Mouse (Mus musculus): ENCODE results near the gene Cys1. TPM values are rescaled to one million over a fixed set of nuclear protein-coding genes. Genes with fewer than 3 reads are reported as not detected.
"Not testable (repeated sequence)": the region's sequence is repeated elsewhere in the genome, so short reads cannot be mapped to it uniquely, and the experiment has no call there.

Gene Cys1
- polyA plus RNA-seq, 1 experiment from 2014 or later: 1.0 TPM

DNA sequence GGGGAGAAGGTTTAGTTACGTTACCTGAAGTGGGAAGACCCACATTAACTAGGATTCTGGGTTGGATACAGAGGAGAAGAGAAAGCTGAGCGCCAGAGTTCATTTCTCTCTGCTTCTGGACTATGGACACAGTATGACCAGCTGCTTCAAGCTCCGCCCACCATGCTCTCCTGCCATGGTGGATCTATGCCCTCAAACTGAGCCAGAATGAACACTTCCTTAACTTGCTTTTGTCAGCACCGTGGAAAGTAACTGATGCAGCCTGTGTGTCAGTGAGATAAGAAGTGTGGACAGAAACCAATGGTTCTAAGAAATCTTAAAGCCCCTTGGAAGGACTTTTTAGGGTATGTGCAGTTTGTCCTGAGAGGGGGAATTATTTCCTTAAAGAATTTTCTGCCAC lies 22.6 kb downstream of the Cys1 start:
- Histone ChIP-seq H3K27ac (no peak overlapping the region), H3K9me3 (no peaks in the 10 kb centered on the region), H3K4me2 (replicated peaks) (no peak overlapping the region), H3K4me1 (replicated peaks) (peaks cover 30% of the 10 kb centered on the region), H3K4me3 (replicated peaks) (no peak overlapping the region), H3K9ac (replicated peaks) (no peak overlapping the region), H3K27me3 (no peaks in the 10 kb centered on the region), H3K36me3 (peaks cover 61% of the 10 kb centered on the region)
- WGBS: 97% methylated on average over 4 of the region's 4 CpGs
- ATAC-seq: no peak

DNA sequence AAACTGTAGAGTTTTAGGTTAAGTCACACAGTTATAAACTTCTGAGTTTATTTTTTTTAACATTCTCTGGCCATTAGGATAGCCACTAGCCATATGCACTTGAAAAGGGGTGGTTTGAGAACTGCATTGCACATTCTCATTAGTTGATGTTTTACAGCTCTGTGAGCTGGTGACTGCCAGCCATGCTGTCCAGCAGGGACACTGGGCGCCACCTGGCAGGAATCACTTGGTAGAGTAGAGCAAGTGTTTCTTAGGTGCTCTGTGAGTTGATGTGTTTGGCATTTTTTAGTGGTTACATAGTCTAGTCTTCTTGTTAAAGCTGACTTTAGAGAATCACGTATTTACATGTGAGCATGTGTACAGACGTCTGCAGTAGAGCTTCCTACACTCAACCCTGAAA lies 25.2 kb downstream of the Cys1 start:
- no peak for ATAC-seq
- Histone ChIP-seq H3K36me3 (peaks cover 49% of the 10 kb centered on the region), H3K9me3 (no peaks in the 10 kb centered on the region), H3K27me3 (no peaks in the 10 kb centered on the region), H3K4me3 (replicated peaks) (peak overlapping the region; percentile 2; the same call in 1 of the 2 replicates), H3K4me2 (replicated peaks) (peak overlapping the region; percentile 40), H3K4me1 (replicated peaks) (peaks cover 49% of the 10 kb centered on the region), H3K9ac (replicated peaks) (peak overlapping the region; percentile 55; the same call in 1 of the 2 replicates), H3K27ac (0 out of 2 replicates have a peak overlapping the region, but pooled peaks have one; percentile 32)
- WGBS: 75% methylated on average over 3 of the region's 3 CpGs

DNA sequence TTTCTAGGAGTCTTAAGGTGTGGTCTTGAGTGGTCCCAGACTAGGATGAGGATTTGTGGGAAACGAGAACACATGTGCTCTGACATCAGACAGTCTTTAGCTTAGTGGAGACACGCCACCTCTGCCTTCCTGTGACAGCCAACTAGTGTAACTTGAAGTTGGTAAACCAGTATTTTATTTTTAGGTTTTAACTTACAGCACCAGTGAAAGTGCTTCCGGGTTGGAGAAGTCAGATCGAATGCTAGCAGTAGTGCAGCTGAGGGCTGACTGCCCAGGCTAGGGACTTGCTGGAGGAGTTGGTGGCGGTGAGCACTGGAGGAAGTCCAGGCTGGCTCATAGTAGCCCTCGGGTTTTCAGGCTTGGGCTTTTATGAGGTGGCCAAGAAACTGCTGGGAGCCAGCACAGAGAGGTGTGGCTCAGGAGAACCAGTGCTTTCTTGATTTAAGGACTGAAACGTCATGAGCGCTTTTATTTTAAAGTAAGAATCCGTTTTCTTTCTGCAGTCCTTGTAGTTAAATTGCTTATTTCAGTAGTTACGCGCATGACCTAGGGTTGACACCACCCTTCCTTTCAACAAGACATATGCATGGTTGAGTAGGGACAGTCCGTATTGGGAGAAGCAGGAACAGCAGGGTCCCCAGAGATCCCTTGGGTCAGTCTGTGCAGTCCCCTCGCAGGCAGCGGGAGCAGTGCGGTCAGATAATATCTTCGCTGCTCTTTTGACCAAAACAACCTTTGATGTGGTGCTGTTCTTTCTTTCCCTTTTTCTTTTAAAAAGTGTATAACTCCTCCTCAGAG lies 27.3 kb downstream of the Cys1 start:
- peaks cover 35% of the 10 kb centered on the region for H3K36me3 ChIP-seq
- H3K4me1 ChIP-seq (replicated peaks): peaks cover 57% of the 10 kb centered on the region
- WGBS: 87% methylated on average over 16 of the region's 16 CpGs
- no peak overlapping the region for H3K4me2 ChIP-seq (replicated peaks)
- ATAC-seq: no peak
- no peaks in the 10 kb centered on the region for H3K9me3 ChIP-seq
- H3K9ac ChIP-seq (replicated peaks): no peak overlapping the region
- peaks cover 6% of the 10 kb centered on the region; the same call in 1 of the 2 replicates for H3K27me3 ChIP-seq
- H3K4me3 ChIP-seq (replicated peaks): no peak overlapping the region
- no peak overlapping the region for H3K27ac ChIP-seq

DNA sequence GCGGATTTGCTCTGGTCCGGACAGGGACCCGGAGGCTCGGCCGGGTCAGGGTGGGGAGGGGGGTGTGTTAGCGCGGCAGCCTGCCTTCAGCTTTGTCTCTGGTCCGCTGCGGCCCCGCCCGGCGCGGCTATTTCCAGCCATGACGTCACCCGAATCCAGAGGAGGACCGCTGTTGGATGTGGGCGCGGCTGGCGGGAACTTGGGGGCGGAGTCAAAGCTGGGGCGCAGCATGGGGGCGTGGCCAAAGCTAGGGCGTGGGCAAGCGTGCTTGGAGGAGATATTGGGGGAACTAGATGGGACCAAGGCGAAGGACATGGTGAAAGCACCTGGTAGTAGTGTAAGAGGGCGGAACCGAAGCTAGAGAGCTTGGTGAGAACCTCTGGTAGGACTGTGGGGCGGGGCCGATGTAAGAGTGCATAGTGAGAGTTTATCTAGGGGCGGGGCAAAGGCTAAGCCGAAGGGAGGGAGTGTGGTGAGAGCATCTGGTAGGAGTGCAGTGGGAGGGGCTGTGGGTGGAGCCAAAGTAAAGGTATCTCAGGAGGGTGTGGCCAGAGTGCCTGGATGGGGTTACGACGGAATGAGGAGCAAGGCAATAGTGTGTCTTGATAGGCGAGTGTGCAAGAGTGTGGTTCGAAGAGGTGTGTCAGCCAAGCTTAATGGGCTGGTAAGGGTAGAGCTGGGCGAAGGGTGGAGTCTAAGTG lies 29.8 kb downstream of the Cys1 start:
- peak; percentile 79 for ATAC-seq
- WGBS: 2% methylated on average over 36 of the region's 36 CpGs

DNA sequence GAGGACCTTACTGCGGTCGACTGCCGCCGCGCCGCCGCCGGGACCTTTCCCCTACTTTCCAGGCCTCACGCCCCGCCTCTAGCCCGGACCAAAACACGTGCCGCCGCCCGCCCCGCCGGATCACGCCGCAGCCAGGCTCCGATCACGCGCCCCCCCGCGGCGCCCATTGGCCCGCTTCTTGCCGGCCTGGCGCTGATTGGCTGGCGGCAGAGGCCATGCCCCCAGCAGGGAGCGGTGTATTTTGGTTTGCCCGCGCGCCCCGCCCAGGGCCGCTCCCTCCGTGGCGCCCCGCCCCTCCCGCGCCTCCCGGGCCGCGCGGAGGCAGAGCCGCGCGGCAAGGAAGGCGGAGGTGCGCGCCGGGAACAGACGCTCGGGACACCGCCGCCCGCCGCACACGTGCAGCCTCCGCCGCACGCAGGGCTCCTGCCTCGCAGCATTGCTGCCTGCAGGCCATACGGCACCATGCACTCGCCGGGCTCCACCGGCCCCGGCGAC lies 30.5 kb downstream of the Cys1 start, which contains the start of gene Klf11:
Klf11 (plus strand) TSS at position 212 of the 495 bp plus-strand sequence.
- WGBS: under 1% methylated on average over 60 of the region's 68 CpGs
- peaks cover 35% of the 10 kb centered on the region for H3K4me1 ChIP-seq (replicated peaks)
- H3K9ac ChIP-seq (replicated peaks): peak within 1 kb of the TSS; percentile 88
- H3K4me3 ChIP-seq (replicated peaks): peak within 1 kb of the TSS; percentile 70
- peak; percentile 91 for ATAC-seq
- peak within 1 kb of the TSS; percentile 68 for H3K4me2 ChIP-seq (replicated peaks)
- H3K27ac ChIP-seq: peak within 1 kb of the TSS; percentile 94
- H3K27me3 ChIP-seq: peaks cover 8% of the 10 kb centered on the region; the same call in 1 of the 2 replicates
- no peaks in the 10 kb centered on the region for H3K9me3 ChIP-seq
- H3K36me3 ChIP-seq: peaks cover 22% of the 10 kb centered on the region

More for the DNA sequence above, 29.8 kb downstream of the Cys1 start:
- Histone ChIP-seq H3K36me3 (peaks cover 24% of the 10 kb centered on the region), H3K4me1 (replicated peaks) (peaks cover 42% of the 10 kb centered on the region), H3K9ac (replicated peaks) (peak overlapping the region; percentile 88), H3K27me3 (peaks cover 8% of the 10 kb centered on the region; the same call in 1 of the 2 replicates), H3K9me3 (no peaks in the 10 kb centered on the region), H3K4me2 (replicated peaks) (peak overlapping the region; percentile 68), H3K4me3 (replicated peaks) (peak overlapping the region; percentile 70), H3K27ac (peak overlapping the region; percentile 94)

DNA sequence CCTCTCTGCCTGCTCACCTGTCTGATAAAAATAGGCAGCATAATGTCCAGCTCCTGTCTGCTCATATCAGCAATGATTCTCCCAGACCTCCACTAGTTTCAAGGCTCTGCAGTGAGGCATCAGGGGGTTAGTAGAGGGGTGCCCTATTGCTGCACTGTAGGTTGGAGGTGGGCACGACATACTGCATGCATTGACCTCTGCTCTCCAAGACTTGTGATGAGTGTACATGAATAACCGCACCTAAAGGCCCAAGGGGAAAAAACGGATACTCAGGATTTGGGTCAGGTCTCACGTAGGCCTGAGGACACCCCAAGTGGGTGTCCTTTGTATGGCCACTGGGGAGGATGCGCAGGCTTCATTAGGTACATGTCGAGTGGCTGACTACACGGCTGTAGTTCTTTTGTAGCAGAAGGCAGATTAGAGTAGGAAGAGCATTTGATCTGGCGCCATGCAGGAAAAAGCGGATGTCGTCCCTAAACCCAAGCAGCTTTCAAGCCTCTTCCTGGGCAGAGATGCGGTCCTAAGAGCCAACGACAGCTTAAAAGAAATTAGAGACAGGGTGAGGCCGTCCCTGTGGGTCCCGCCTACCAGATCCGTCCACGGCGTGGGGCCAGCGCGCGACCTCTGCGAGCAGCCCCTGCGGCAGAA lies 31.1 kb downstream of the Cys1 start:
- H3K4me2 ChIP-seq (replicated peaks): peak overlapping the region; percentile 68
- ATAC-seq: peak; percentile 24
- peaks cover 8% of the 10 kb centered on the region; the same call in 1 of the 2 replicates for H3K27me3 ChIP-seq
- WGBS: 2% methylated on average over 22 of the region's 22 CpGs
- peaks cover 18% of the 10 kb centered on the region for H3K36me3 ChIP-seq
- peak overlapping the region; percentile 54 for H3K9ac ChIP-seq (replicated peaks)
- H3K4me3 ChIP-seq (replicated peaks): peak overlapping the region; percentile 70
- no peaks in the 10 kb centered on the region for H3K9me3 ChIP-seq
- H3K27ac ChIP-seq: peak overlapping the region; percentile 94
- peaks cover 29% of the 10 kb centered on the region for H3K4me1 ChIP-seq (replicated peaks)

DNA sequence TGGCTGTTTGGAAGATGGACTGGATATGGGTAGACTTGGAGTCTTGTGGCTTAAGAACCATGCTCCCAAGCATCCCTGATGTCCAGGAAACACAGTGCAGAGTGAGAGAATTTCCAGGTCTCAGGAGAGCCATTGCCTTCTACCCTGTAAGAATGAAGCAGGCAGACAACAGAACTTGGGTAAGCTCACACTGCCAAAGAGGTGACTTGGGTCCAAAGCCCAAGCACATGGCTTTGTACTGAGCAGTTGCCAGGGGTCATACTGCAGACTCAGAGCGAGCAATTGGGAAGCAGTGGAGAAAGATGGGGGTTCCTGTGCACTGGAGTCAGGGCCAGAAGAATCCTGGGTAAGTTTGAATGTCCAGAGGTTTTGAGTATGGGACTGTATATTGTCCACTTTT lies 33.5 kb downstream of the Cys1 start:
- H3K27ac ChIP-seq: no peak overlapping the region
- no peaks in the 10 kb centered on the region for H3K36me3 ChIP-seq
- no peak overlapping the region for H3K9ac ChIP-seq (replicated peaks)
- no peak overlapping the region for H3K4me3 ChIP-seq (replicated peaks)
- H3K27me3 ChIP-seq: peaks cover 8% of the 10 kb centered on the region; the same call in 1 of the 2 replicates
- WGBS: 68% methylated on average over 1 of the region's 1 CpGs
- ATAC-seq: no peak
- peaks cover 21% of the 10 kb centered on the region for H3K4me1 ChIP-seq (replicated peaks)
- H3K4me2 ChIP-seq (replicated peaks): no peak overlapping the region
- H3K9me3 ChIP-seq: no peaks in the 10 kb centered on the region

DNA sequence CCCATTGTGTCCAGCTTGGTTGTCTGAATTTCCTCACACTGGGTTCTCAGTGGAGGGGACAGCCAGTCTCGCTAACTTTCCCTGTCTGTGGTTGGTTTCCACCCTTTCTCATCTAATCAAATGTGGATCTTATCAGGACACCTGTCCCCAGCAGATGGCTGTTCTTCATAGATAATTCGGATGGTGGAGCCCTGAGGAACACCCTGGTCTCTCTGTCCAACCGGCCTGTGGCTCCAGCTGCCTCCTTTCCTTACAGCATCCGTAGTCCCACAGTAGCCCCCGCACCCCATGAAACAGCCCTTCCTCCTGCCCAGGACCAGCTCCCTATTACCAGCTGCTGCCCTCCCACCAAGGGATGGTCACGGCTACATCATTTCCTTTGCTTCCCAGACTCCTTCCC lies 35.7 kb downstream of the Cys1 start:
- peaks cover 8% of the 10 kb centered on the region for H3K4me1 ChIP-seq (replicated peaks)
- H3K36me3 ChIP-seq: no peaks in the 10 kb centered on the region
- H3K27me3 ChIP-seq: peaks cover 8% of the 10 kb centered on the region; the same call in 1 of the 2 replicates
- no peak overlapping the region for H3K4me3 ChIP-seq (replicated peaks)
- H3K27ac ChIP-seq: no peak overlapping the region
- no peak overlapping the region for H3K4me2 ChIP-seq (replicated peaks)
- H3K9ac ChIP-seq (replicated peaks): no peak overlapping the region
- H3K9me3 ChIP-seq: no peaks in the 10 kb centered on the region
- ATAC-seq: no peak
- 84% methylated on average over 6 of the region's 6 CpGs for WGBS

DNA sequence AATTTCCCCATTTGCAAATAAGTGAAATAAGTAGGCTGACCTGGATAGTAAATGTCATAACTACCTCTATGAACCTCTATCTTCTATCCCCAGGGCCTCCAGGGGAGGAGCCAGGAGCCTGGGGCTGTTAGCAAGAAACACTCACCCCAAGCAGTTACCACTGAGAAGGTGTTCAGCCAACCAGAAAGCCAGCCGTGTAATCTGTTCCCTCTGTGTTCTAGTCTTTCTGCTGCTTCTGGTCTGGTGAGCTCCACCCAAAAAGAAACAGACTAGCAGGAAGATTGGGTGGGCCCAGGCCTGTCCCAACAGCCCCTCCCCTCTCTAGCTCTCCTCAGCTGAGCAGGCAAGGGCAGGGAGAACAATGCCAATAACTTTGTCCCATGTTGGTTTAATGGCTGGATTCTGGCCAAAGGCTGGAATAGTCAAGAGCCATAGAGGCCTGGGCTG lies 37.5 kb downstream of the Cys1 start:
- H3K9me3 ChIP-seq: no peaks in the 10 kb centered on the region
- ATAC-seq: no peak
- H3K4me3 ChIP-seq (replicated peaks): no peak overlapping the region
- no peak overlapping the region for H3K27ac ChIP-seq
- H3K4me1 ChIP-seq (replicated peaks): no peaks in the 10 kb centered on the region
- no peak overlapping the region for H3K4me2 ChIP-seq (replicated peaks)
- no peaks in the 10 kb centered on the region for H3K27me3 ChIP-seq
- no peaks in the 10 kb centered on the region for H3K36me3 ChIP-seq
- H3K9ac ChIP-seq (replicated peaks): no peak overlapping the region
- WGBS: 43% methylated on average over 1 of the region's 1 CpGs

DNA sequence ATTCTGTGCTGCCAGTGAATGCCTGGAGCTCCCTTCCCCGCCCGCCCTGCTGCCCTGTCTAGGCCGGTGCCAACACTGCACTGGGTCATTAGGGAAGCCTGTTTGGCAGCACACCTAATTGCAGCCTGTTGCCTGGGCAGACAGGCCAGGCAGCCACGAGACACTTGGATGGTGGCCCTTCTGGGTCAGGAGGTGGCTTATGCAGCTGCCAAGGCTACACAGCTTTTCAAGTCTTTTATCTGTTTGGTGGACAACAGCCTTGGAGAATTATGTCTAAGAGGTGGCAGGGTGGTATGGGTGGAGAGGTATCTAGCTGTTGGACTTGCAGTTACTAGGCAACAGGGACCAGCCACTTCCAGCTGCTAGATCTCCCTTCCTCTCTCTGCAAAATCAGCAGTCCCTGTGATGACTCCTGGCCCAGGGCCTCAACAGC lies 39.2 kb downstream of the Cys1 start:
- H3K9me3 ChIP-seq: no peaks in the 10 kb centered on the region
- ATAC-seq: peak; percentile 86
- H3K27me3 ChIP-seq: no peaks in the 10 kb centered on the region
- 65% methylated on average over 4 of the region's 4 CpGs for WGBS
- H3K4me3 ChIP-seq (replicated peaks): no peak overlapping the region
- H3K36me3 ChIP-seq: no peaks in the 10 kb centered on the region
- H3K4me1 ChIP-seq (replicated peaks): no peaks in the 10 kb centered on the region
- H3K4me2 ChIP-seq (replicated peaks): no peak overlapping the region
- no peak overlapping the region for H3K27ac ChIP-seq
- no peak overlapping the region for H3K9ac ChIP-seq (replicated peaks)

DNA sequence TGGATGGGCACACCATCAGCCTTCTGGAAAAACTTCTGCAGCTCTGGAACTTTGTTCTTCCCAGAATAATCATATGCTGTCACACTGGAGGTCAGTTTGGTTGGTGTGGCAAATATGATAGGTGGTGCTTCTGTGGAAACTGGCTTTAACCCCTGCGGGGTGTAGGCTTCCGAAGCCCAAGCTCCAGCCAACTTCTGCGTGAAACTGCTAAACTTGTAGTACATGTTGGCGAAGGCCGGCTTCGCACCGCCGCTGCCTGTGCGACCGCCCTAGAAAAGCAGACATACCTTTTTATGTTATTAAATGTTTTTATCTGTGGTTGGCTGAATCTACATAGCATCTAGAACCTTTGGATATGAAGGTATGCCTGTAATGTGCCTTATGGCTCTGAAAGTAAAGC lies 42.8 kb downstream of the Cys1 start:
- H3K27ac ChIP-seq; H3K9me3 ChIP-seq; ATAC-seq; H3K4me2 ChIP-seq (replicated peaks); H3K4me3 ChIP-seq (replicated peaks); H3K36me3 ChIP-seq; H3K9ac ChIP-seq (replicated peaks); H3K4me1 ChIP-seq (replicated peaks); H3K27me3 ChIP-seq: not testable (repeated sequence)
- 96% methylated on average over 10 of the region's 10 CpGs for WGBS
